Mouse (Mus musculus): ENCODE data around the gene Slc26a3. TPM values are rescaled to one million over a fixed set of nuclear protein-coding genes. Genes with fewer than 3 reads are reported as not detected.

The Slc26a3 gene
- polyA plus RNA-seq, 1 experiment from 2014 or later: not detected

DNA sequence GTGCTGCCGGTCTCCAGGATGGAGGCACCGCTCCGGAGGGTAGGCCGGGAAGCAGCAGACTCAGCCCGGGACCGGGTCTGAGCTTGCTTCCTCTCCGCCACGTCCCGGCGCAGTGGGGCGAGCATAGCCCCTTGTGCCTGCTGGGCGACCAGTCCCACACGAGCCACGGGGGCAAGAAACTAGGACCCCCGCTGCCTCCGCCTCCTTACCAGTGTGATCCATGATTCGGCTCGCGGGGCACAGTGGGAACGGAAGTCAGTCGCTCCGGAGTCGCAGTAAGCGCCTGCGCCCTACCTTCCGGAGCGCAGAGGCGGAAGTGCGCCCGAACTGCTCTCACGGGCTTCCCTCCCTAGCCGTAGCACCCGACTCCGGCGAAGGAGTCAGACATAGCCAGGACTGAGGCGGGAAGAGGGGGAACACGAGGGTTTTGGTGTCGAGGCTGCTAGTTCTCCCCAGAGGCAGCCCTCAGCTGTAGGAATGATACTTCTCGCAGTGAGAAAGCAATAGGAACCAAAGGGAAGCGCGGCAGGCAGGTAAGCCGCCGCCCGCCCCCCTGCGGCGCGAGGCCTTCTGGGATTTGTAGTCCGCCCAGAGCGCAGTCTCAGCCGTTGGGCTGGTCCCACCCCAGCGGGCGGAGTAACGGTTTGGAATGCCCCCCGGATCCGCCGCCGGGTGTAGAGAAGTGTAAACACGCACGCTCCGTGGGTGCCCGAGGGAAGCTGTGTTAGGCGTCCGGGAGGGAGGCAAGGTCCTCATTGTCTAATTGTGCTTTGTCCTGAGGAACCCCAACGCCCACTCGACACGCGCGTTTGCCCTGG is 108.9 kb downstream of the Slc26a3 start, which contains the start of gene Cbll1:
Cbll1 (minus strand) TSS at position 303 of the 818 bp plus-strand sequence.
- under 1% methylated on average over 68 of the region's 68 CpGs for WGBS
- Histone ChIP-seq H3K9me3 (no peaks in the 10 kb centered on the region), H3K4me3 (peak within 1 kb of the TSS; percentile 86), H3K4me1 (peaks cover 11% of the 10 kb centered on the region), H3K27ac (peak within 1 kb of the TSS; percentile 86), H3K4me2 (replicated peaks) (peak within 1 kb of the TSS; percentile 81), H3K27me3 (0 out of 2 replicates have a peak, but pooled peaks cover 1% of the 10 kb centered on the region), H3K9ac (peak within 1 kb of the TSS; percentile 77), H3K36me3 (peaks cover under 1% of the 10 kb centered on the region; the same call in 1 of the 2 replicates)
- peak; percentile 98 for ATAC-seq (ENCODE audit: insufficient number of reproducible peaks, insufficient read depth, low FRiP score, low TSS enrichment)

DNA sequence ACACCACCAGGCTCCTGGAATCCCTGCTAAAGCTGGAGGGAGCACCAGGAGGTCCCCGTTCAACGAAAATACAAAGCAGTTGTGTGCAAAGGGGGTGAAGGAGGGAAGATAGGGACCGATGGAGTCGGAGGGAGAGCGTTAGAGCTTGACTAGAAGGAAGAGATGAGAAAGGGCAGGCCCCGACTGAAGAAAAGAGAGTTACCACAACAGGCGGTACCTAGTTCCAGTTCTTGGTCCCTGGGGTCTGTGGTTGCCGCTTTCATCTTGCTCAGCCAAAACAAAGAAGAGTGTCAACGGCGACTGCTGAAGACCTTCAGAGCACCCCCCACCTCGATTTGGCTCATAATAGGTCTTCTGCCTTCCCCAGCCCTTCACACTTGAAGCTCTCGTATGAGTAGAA is 109.5 kb downstream of the Slc26a3 start:
- peak overlapping the region; percentile 75 for H3K4me2 ChIP-seq (replicated peaks)
- 0 out of 2 replicates have a peak, but pooled peaks cover 4% of the 10 kb centered on the region for H3K27me3 ChIP-seq
- no peaks in the 10 kb centered on the region for H3K9me3 ChIP-seq
- peak overlapping the region; percentile 86 for H3K4me3 ChIP-seq
- 7% methylated on average over 12 of the region's 12 CpGs for WGBS
- ATAC-seq (ENCODE audit: insufficient number of reproducible peaks, insufficient read depth, low FRiP score, low TSS enrichment): no peak
- peaks cover 11% of the 10 kb centered on the region for H3K4me1 ChIP-seq
- H3K9ac ChIP-seq: peak overlapping the region; percentile 77
- H3K36me3 ChIP-seq: no peaks in the 10 kb centered on the region
- peak overlapping the region; percentile 86 for H3K27ac ChIP-seq

DNA sequence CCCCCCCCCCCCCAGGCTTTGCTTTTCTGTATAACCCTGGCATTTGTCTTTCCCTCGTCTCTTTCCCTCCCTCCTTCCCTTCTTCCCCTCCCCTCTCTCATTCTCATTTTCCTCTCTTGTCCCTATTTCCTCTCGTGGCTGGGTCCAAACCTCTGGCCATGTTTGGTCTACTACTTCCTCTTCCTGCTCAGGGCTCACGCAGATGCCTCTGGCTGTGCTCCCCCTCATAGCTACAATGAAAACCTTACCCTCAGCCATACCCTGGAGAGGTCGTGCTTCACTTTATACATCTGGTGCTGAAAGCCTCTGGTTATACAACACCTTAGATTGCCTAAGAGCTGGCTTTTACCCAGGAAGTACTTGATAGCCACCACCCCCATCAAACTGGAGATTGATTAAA is 110.6 kb downstream of the Slc26a3 start:
- H3K27me3 ChIP-seq: 0 out of 2 replicates have a peak, but pooled peaks cover 4% of the 10 kb centered on the region
- no peaks in the 10 kb centered on the region for H3K36me3 ChIP-seq
- no peak overlapping the region for H3K4me2 ChIP-seq (replicated peaks)
- WGBS: 55% methylated on average over 4 of the region's 4 CpGs
- no peak for ATAC-seq (ENCODE audit: insufficient number of reproducible peaks, insufficient read depth, low FRiP score, low TSS enrichment)
- H3K9me3 ChIP-seq: no peaks in the 10 kb centered on the region
- no peak overlapping the region for H3K9ac ChIP-seq
- H3K27ac ChIP-seq: no peak overlapping the region
- H3K4me1 ChIP-seq: peaks cover 11% of the 10 kb centered on the region
- no peak overlapping the region for H3K4me3 ChIP-seq

DNA sequence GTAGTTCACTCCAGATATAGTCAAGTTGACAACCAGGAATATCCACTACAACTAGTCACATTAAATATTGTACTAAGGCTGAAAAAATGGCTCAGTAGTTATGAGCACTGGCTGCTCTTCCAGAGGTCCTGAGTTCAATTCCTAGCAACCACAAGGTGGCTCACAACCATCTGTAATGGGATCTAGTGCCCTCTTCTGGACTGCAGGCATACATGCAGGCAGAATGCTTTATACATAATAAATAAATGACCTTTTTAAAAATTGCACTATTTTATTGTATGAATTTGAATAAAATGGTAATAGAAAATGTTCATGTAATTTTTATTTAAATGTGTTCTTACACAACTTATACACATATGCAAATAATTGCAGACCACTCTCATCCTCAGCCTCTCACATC is 112.5 kb downstream of the Slc26a3 start:
- ATAC-seq (ENCODE audit: insufficient number of reproducible peaks, insufficient read depth, low FRiP score, low TSS enrichment): no peak
- Histone ChIP-seq H3K9me3 (no peaks in the 10 kb centered on the region), H3K4me2 (replicated peaks) (no peak overlapping the region)

DNA sequence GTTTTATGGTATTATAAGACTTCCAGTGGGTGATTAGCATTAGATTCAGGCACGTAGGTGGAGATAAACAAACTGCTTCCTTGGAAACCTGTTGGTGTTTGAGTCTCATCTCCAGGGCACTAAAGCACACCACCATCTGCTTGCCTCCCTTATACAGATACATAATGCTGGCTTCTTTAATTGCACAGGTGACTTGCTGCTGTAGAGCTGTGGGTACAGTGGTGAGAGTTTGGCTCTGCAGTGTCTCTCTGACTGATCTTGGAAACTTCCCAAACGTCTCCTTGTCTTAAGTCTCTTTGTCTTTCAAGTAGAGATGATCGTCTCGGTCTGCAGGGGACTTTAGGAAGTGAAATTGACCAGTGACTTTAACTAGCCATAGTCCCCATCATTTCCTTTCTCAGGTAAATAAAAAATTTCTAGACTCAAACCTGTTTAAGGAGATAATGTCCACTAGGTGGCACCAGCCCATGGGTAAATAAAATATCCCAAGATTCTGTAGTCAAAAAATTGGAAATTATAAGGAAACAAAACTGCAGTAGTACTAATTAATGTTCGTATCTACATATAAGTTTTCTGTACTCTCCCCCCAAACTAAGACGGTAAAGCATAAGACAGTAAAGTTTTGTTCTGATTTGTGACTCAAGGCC is 117.2 kb downstream of the Slc26a3 start:
- Histone ChIP-seq H3K9ac (no peak overlapping the region), H3K4me2 (replicated peaks) (no peak overlapping the region), H3K36me3 (no peaks in the 10 kb centered on the region), H3K27me3 (0 out of 2 replicates have a peak, but pooled peaks cover 4% of the 10 kb centered on the region), H3K4me1 (no peaks in the 10 kb centered on the region), H3K27ac (no peak overlapping the region), H3K9me3 (no peaks in the 10 kb centered on the region), H3K4me3 (no peak overlapping the region)
- ATAC-seq (ENCODE audit: insufficient number of reproducible peaks, insufficient read depth, low FRiP score, low TSS enrichment): no peak
- 43% methylated on average over 6 of the region's 6 CpGs for WGBS

More for the DNA sequence above, 112.5 kb downstream of the Slc26a3 start:
- no peaks in the 10 kb centered on the region for H3K36me3 ChIP-seq
- H3K4me3 ChIP-seq: no peak overlapping the region
- 0 out of 2 replicates have a peak, but pooled peaks cover 4% of the 10 kb centered on the region for H3K27me3 ChIP-seq
- no peak overlapping the region for H3K9ac ChIP-seq
- H3K4me1 ChIP-seq: peaks cover 6% of the 10 kb centered on the region; the same call in 1 of the 2 replicates
- H3K27ac ChIP-seq: no peak overlapping the region

DNA sequence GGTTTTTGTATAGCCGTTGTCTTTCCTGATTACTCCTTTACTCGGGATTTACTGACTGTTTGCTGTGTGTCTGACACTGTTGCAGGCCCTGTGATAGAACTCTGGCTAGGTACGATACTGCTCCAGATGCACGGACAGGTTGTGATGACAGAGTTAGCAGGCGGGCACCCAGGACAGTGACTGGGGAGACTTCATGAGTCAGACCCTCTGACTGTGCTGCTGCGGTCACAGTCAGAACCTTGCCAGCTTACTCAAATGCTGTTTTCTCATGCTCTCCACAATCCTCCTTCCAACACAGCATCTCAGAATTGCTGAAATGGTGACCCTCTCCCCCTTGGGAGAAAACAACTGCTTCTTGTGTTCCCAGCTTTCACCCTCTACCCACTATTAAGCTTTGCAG is 117.8 kb downstream of the Slc26a3 start:
- Histone ChIP-seq H3K4me1 (no peaks in the 10 kb centered on the region), H3K27ac (no peak overlapping the region), H3K4me3 (no peak overlapping the region), H3K4me2 (replicated peaks) (no peak overlapping the region), H3K36me3 (no peaks in the 10 kb centered on the region), H3K9ac (no peak overlapping the region), H3K9me3 (no peaks in the 10 kb centered on the region), H3K27me3 (0 out of 2 replicates have a peak, but pooled peaks cover 4% of the 10 kb centered on the region)
- 88% methylated on average over 6 of the region's 6 CpGs for WGBS
- ATAC-seq (ENCODE audit: insufficient number of reproducible peaks, insufficient read depth, low FRiP score, low TSS enrichment): no peak

DNA sequence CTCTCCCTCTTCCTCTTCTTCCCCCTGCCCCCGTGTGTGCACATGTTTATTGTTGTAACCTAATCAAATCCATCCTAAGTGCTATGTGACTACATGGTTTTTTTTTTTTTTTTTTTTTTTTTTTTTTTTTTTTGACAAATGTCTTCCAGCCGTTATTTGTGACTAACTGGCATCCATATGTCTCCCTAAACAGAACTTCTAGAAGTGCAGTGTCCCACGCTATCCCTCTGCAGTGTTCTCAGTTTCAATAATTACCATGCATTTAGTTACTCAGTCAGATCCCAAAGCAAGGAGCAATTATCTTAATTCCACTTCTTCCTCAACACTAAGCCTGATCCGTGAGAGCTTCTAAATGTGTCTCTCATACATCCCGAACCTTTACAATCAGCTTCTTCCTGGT is 120.5 kb downstream of the Slc26a3 start:
- Histone ChIP-seq H3K27ac (no peak overlapping the region), H3K4me1 (no peaks in the 10 kb centered on the region), H3K9ac (no peak overlapping the region), H3K4me2 (replicated peaks) (no peak overlapping the region), H3K4me3 (no peak overlapping the region), H3K27me3 (no peaks in the 10 kb centered on the region), H3K36me3 (no peaks in the 10 kb centered on the region), H3K9me3 (no peaks in the 10 kb centered on the region)
- WGBS: 24% methylated on average over 4 of the region's 5 CpGs
- no peak for ATAC-seq (ENCODE audit: insufficient number of reproducible peaks, insufficient read depth, low FRiP score, low TSS enrichment)

DNA sequence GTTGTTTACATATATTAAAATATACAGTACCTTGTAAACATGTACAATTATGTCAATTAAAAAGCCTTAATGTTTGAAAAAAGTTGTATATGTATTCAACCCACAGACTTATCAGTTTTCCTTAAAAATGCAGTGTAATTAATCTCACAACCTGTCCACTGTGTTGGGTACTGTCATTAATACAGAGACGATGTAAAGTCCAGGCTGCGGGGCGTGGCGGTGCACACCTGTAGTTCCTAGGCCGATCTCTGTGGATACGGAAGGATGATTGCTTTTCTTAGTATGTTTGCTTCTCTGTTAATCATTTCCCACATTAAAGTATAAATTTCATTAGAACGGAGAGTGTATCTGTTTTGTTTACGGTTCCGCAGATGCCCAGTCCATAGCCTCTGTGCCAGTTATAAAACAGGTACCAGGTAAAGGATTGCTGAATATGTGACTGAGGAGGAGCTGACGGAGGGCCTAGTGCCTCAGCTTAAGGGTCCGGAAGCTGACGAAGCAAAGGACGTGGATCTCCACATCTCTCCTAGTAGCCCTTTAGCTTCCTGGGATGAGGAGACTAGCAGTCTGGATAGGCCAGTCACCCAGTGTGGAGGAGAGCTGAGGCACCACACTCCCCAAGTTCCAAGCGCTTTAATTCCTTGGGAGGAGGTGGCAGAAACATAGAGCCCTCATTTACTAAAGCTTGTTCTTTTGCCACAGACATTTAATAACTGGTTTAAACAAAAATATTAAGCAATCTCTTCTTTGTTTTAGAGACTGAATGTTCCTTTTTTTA is 122.2 kb downstream of the Slc26a3 start:
- Histone ChIP-seq H3K27ac (no peak overlapping the region), H3K4me2 (replicated peaks) (no peak overlapping the region), H3K27me3 (no peaks in the 10 kb centered on the region), H3K4me3 (no peak overlapping the region), H3K9me3 (no peaks in the 10 kb centered on the region), H3K36me3 (no peaks in the 10 kb centered on the region), H3K4me1 (no peaks in the 10 kb centered on the region), H3K9ac (no peak overlapping the region)
- WGBS: 88% methylated on average over 14 of the region's 14 CpGs
- ATAC-seq (ENCODE audit: insufficient number of reproducible peaks, insufficient read depth, low FRiP score, low TSS enrichment): no peak

DNA sequence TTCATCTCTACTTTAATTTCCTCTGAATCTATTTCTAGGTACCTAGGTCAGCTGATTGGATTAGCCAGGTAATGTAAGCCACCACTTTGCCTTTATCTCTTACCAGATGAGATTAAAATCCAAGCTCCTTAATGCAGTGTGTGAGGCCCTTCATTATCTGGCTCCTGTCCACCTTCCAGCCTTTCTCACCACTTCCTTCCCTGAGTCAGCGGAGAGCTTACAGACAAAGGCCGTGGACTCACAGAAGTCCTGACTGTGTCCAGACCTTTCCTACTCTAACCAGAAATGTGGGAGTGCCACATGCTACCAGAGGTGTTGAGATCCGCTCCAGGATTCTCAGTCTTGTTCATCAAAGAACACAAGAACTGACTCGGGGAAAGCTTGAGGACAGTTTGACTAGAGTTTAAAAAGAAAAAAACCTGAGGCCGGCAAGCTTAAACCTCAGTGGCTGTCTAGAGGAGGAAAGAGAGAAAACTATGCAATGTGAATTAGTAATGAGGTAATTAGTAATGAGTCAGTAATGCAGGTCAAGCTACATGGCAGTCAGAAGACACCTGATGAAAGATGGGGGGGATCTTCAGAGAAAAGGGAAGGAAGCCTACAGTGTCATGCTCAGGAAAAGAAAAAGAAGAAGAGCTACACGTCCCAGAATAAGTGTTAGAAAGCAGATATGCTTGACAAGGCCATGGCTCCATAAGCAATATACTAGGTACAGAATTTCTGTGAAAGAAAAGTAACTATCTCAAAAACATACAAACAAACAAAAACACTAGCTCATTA is 123.2 kb downstream of the Slc26a3 start:
- Histone ChIP-seq H3K9ac (no peak overlapping the region), H3K4me2 (replicated peaks) (no peak overlapping the region), H3K4me1 (no peaks in the 10 kb centered on the region), H3K27ac (no peak overlapping the region), H3K4me3 (no peak overlapping the region), H3K9me3 (no peaks in the 10 kb centered on the region), H3K36me3 (no peaks in the 10 kb centered on the region), H3K27me3 (no peaks in the 10 kb centered on the region)
- no peak for ATAC-seq (ENCODE audit: insufficient number of reproducible peaks, insufficient read depth, low FRiP score, low TSS enrichment)
- 73% methylated on average over 6 of the region's 6 CpGs for WGBS

DNA sequence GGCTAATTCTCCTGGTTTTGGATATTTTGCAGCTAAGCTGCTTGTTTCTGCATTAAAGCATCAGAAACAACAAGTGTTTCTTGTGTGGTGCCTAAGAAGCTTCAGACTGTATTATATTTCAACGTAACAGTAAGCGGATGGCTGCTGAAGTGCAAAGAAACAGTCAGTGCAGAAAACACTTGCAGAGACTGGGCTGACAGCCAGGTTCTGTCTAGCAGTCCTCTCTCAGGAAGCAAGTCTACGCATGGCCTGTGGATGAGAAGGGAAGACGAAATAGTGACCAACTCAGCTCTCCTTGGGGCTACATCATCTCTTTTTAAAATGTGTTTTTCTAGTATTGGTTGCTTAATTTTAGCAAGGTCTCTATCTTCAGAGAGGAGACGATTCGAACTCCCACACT is 129.4 kb downstream of the Slc26a3 start:
- Histone ChIP-seq H3K4me2 (replicated peaks) (no peak overlapping the region), H3K9me3 (peaks cover 3% of the 10 kb centered on the region; the same call in 1 of the 2 replicates), H3K4me1 (no peaks in the 10 kb centered on the region), H3K4me3 (no peak overlapping the region), H3K27ac (no peak overlapping the region), H3K27me3 (no peaks in the 10 kb centered on the region), H3K9ac (no peak overlapping the region), H3K36me3 (no peaks in the 10 kb centered on the region)
- WGBS: 72% methylated on average over 6 of the region's 6 CpGs
- no peak for ATAC-seq (ENCODE audit: insufficient number of reproducible peaks, insufficient read depth, low FRiP score, low TSS enrichment)

DNA sequence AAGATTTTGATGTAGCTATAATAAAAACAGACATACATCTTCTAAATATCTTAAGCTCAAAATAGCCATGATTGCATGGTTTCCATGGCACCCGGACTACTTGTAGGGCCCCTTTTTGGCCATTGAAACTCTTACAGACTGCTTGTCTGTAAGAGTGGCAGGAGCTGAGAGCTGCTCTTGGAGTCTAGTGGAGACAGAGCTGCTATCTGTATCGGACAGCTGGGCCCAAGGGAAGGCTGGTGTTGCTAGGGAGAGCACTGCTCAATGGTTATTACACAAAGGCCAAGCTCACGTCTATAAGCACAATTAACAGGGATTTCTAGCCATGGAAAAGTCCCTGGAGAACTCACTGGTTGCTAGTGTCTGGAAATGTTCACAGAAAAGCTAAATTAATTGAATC is 130.7 kb downstream of the Slc26a3 start:
- 64% methylated on average over 3 of the region's 3 CpGs for WGBS
- no peak overlapping the region for H3K4me2 ChIP-seq (replicated peaks)
- no peak overlapping the region for H3K27ac ChIP-seq
- no peak overlapping the region for H3K4me3 ChIP-seq
- H3K4me1 ChIP-seq: no peaks in the 10 kb centered on the region
- no peaks in the 10 kb centered on the region for H3K36me3 ChIP-seq
- no peaks in the 10 kb centered on the region for H3K27me3 ChIP-seq
- H3K9me3 ChIP-seq: peaks cover 3% of the 10 kb centered on the region; the same call in 1 of the 2 replicates
- no peak for ATAC-seq (ENCODE audit: insufficient number of reproducible peaks, insufficient read depth, low FRiP score, low TSS enrichment)
- H3K9ac ChIP-seq: no peak overlapping the region

Measured in embryonic facial prominence, embryonic 12.5 days (tissue).